Comparison of ENCODE assay signal across 8 mouse cellular contexts in the genomic region with DNA sequence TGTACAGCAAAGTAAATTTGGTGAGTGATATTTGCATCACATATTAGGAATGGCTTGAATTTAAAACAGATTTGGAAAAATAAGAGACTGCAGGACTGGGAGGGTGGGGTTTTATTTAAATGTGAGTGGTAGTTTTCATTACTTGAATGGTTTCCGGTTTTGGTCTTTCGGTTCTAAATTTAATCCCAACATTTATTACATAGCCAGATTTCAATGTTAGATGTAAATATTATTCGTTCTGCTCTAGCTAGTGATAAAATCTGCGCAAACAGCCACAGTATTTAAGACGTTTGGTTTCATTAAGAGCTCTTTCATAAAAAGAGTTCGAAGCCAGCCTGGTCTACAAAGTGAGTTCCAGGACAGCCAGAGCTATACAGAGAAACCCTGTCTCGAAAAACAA. TPM values are rescaled to one million over a fixed set of nuclear protein-coding genes. Genes with fewer than 3 reads are reported as not detected.
A peak's percentile ranks its signal among the peaks of the same experiment; 100 is the strongest.
DNase-seq lines count a peak whose midpoint lies in the region; ATAC-seq and TF ChIP-seq lines count a peak whose summit lies in the region.

No protein-coding gene starts in this region.

- DNase-seq in lung, embryonic 14.5 days: no peak
- no peak for DNase-seq in lung, adult 2 months
- DNase-seq in embryo, embryonic 9.5 days (ENCODE audit: extremely low spot score): no peak
- DNase-seq in cerebellum, adult 9-11 months: no peak

- no peak for TF ChIP-seq POLR2A in lung, adult 2 months (IDR thresholded peaks at IDR 0.05; ENCODE audit: borderline replicate concordance, extremely low read depth, low read depth, low read length)

- no peaks in the 10 kb centered on the region for H3K9me3 ChIP-seq in erythroblast, embryonic 14.5 days (ENCODE audit: control insufficient read depth, low read length)
- no peaks in the 10 kb centered on the region for H3K9me3 ChIP-seq in lung, embryonic 14.5 days (ENCODE audit: low read depth, low read length)
- no peaks in the 10 kb centered on the region for H3K9me3 ChIP-seq in limb, embryonic 15.5 days
- no peaks in the 10 kb centered on the region for H3K9me3 ChIP-seq in neural tube, embryonic 15.5 days (replicated peaks)

- H3K27ac ChIP-seq in lung, embryonic 14.5 days (ENCODE audit: low read depth): no peak overlapping the region
- H3K27ac ChIP-seq in limb, embryonic 15.5 days: no peak overlapping the region
- H3K27ac ChIP-seq in neural tube, embryonic 15.5 days (replicated peaks): no peak overlapping the region

- H3K36me3 ChIP-seq in erythroblast, embryonic 14.5 days (ENCODE audit: control insufficient read depth): peaks cover 6% of the 10 kb centered on the region
- no peaks in the 10 kb centered on the region for H3K36me3 ChIP-seq in lung, embryonic 14.5 days (ENCODE audit: insufficient read depth)
- H3K36me3 ChIP-seq in limb, embryonic 15.5 days: 0 out of 2 replicates have a peak, but pooled peaks cover under 1% of the 10 kb centered on the region
- H3K36me3 ChIP-seq in neural tube, embryonic 15.5 days: no peaks in the 10 kb centered on the region

- peaks cover 33% of the 10 kb centered on the region for H3K4me1 ChIP-seq in erythroblast, embryonic 14.5 days (ENCODE audit: control insufficient read depth)
- 0 out of 2 replicates have a peak, but pooled peaks cover 6% of the 10 kb centered on the region for H3K4me1 ChIP-seq in lung, embryonic 14.5 days (ENCODE audit: insufficient read depth)
- H3K4me1 ChIP-seq in lung, adult 2 months (ENCODE audit: control insufficient read depth, insufficient read depth, low read length): peaks cover 12% of the 10 kb centered on the region
- H3K4me1 ChIP-seq in limb, embryonic 15.5 days: peaks cover 5% of the 10 kb centered on the region; the same call in 1 of the 2 replicates
- H3K4me1 ChIP-seq in neural tube, embryonic 15.5 days: peaks cover 5% of the 10 kb centered on the region

- no peaks in the 10 kb centered on the region for H3K27me3 ChIP-seq in erythroblast, embryonic 14.5 days (ENCODE audit: control insufficient read depth)
- no peaks in the 10 kb centered on the region for H3K27me3 ChIP-seq in lung, embryonic 14.5 days (ENCODE audit: insufficient read depth, low read length)
- no peaks in the 10 kb centered on the region for H3K27me3 ChIP-seq in limb, embryonic 15.5 days
- no peaks in the 10 kb centered on the region for H3K27me3 ChIP-seq in neural tube, embryonic 15.5 days (replicated peaks)

- no peak overlapping the region for H3K9ac ChIP-seq in lung, embryonic 14.5 days
- H3K9ac ChIP-seq in limb, embryonic 15.5 days: no peak overlapping the region
- no peak overlapping the region for H3K9ac ChIP-seq in neural tube, embryonic 15.5 days (replicated peaks)

- H3K4me3 ChIP-seq in erythroblast, embryonic 14.5 days (replicated peaks): peak overlapping the region; percentile 91
- peak overlapping the region; percentile 95 for H3K4me3 ChIP-seq in lung, embryonic 14.5 days (ENCODE audit: low read depth, low read length)
- H3K4me3 ChIP-seq in lung, adult 2 months (replicated peaks; ENCODE audit: extremely low read depth, low read depth, low read length): no peak overlapping the region
- 0 out of 2 replicates have a peak overlapping the region, but pooled peaks have one; percentile 85 for H3K4me3 ChIP-seq in limb, embryonic 15.5 days
- no peak overlapping the region for H3K4me3 ChIP-seq in neural tube, embryonic 15.5 days (replicated peaks)

- WGBS in lung, embryonic 14.5 days: 50% methylated on average over 7 of the region's 7 CpGs
- WGBS in lung, adult 2 months: 42% methylated on average over 7 of the region's 7 CpGs
- 53% methylated on average over 7 of the region's 7 CpGs for WGBS in limb, embryonic 15.5 days
- WGBS in neural tube, embryonic 15.5 days: 73% methylated on average over 7 of the region's 7 CpGs

- TF ChIP-seq CTCF in lung, embryonic 14.5 days (IDR thresholded peaks at IDR 0.05; ENCODE audit: low read depth): no peak
- TF ChIP-seq CTCF in lung, adult 2 months (IDR thresholded peaks at IDR 0.05; ENCODE audit: insufficient read depth, low read length): no peak

- ATAC-seq in erythroblast, adult 5-6 weeks (replicated peaks; ENCODE audit: low FRiP score, poor library complexity, severe bottlenecking): no peak
- no peak for ATAC-seq in lung, embryonic 14.5 days (ENCODE audit: insufficient read depth)
- ATAC-seq in limb, embryonic 15.5 days (ENCODE audit: insufficient number of reproducible peaks, low FRiP score, low TSS enrichment, low read depth): no peak
- ATAC-seq in neural tube, embryonic 15.5 days (ENCODE audit: low FRiP score): no peak

- peak overlapping the region; percentile 80 for H3K4me2 ChIP-seq in lung, embryonic 14.5 days
- H3K4me2 ChIP-seq in limb, embryonic 15.5 days: peak overlapping the region; percentile 76
- peak overlapping the region; percentile 68 for H3K4me2 ChIP-seq in neural tube, embryonic 15.5 days

RNA-seq across cellular contexts. Expression of gene Lrch3, which starts 0.7 kb away (rescaled TPM):
- polyA plus RNA-seq in erythroblast, embryonic 14.5 days (2012): 0.08 and 0.14 TPM in 2 replicates
- 9.8 and 10.2 TPM in 2 replicates for total RNA-seq in erythroblast, adult 5-6 weeks (2015; ENCODE audit: low replicate concordance)
- total RNA-seq in erythroblast, adult 5-6 weeks (2017; ENCODE audit: low replicate concordance): 7.4 and 18.0 TPM in 2 replicates
- 26.6 and 26.9 TPM in 2 replicates for polyA plus RNA-seq in lung, embryonic 14.5 days (2014; fragmentation: Nextera tagmentation; extraction: Ambion mirVana)
- 28.7 and 40.3 TPM in 2 replicates for polyA plus RNA-seq in lung, adult 2 months (2012; rRNA removed)
- polyA plus RNA-seq in limb, embryonic 15.5 days (2015; fragmentation: Nextera tagmentation; extraction: Ambion mirVana): 23.1 TPM in 2 replicates
- polyA plus RNA-seq in neural tube, embryonic 15.5 days (2015; fragmentation: Nextera tagmentation; extraction: Ambion mirVana): 31.8 and 36.2 TPM in 2 replicates

RNA-seq across cellular contexts. Expression of gene Rubcn, which starts 35.6 kb away (rescaled TPM):
- 0.15 and 0.30 TPM in 2 replicates for polyA plus RNA-seq in erythroblast, embryonic 14.5 days (2012)
- total RNA-seq in erythroblast, adult 5-6 weeks (2015; ENCODE audit: low replicate concordance): 2.9 and 7.7 TPM in 2 replicates
- total RNA-seq in erythroblast, adult 5-6 weeks (2017; ENCODE audit: low replicate concordance): 2.5 and 5.3 TPM in 2 replicates
- polyA plus RNA-seq in lung, embryonic 14.5 days (2014; fragmentation: Nextera tagmentation; extraction: Ambion mirVana): 18.2 and 18.6 TPM in 2 replicates
- polyA plus RNA-seq in lung, adult 2 months (2012; rRNA removed): 34.3 and 47.6 TPM in 2 replicates
- polyA plus RNA-seq in limb, embryonic 15.5 days (2015; fragmentation: Nextera tagmentation; extraction: Ambion mirVana): 22.7 and 24.2 TPM in 2 replicates
- 31.2 and 31.9 TPM in 2 replicates for polyA plus RNA-seq in neural tube, embryonic 15.5 days (2015; fragmentation: Nextera tagmentation; extraction: Ambion mirVana)

RNA-seq across cellular contexts. Expression of gene Fyttd1, which starts 35.9 kb away (rescaled TPM):
- polyA plus RNA-seq in erythroblast, embryonic 14.5 days (2012): 0.23 and 1.6 TPM in 2 replicates
- total RNA-seq in erythroblast, adult 5-6 weeks (2015; ENCODE audit: low replicate concordance): 5.6 and 6.0 TPM in 2 replicates
- 9.5 and 11.8 TPM in 2 replicates for total RNA-seq in erythroblast, adult 5-6 weeks (2017; ENCODE audit: low replicate concordance)
- 133 and 134 TPM in 2 replicates for polyA plus RNA-seq in lung, embryonic 14.5 days (2014; fragmentation: Nextera tagmentation; extraction: Ambion mirVana)
- polyA plus RNA-seq in lung, adult 2 months (2012; rRNA removed): 8.4 and 8.9 TPM in 2 replicates
- 102 TPM in 2 replicates for polyA plus RNA-seq in limb, embryonic 15.5 days (2015; fragmentation: Nextera tagmentation; extraction: Ambion mirVana)
- polyA plus RNA-seq in neural tube, embryonic 15.5 days (2015; fragmentation: Nextera tagmentation; extraction: Ambion mirVana): 102 and 111 TPM in 2 replicates

Comparison
In these comparisons a context has a peak if more than half of its experiments do, and no peak if none do; other contexts are left out.
1. H3K4me3 ChIP-seq: peak in erythroblast, embryonic 14.5 days (single experiment), lung, embryonic 14.5 days (single experiment) and limb, embryonic 15.5 days (single experiment); none in lung, adult 2 months (single experiment) and neural tube, embryonic 15.5 days (single experiment).
2. RNA of gene Fyttd1, which starts 35.9 kb away (polyA plus RNA-seq): 133 to 134 TPM in lung, embryonic 14.5 days, 102 to 111 TPM in neural tube, embryonic 15.5 days and 102 TPM in limb, embryonic 15.5 days; 8.4 to 8.9 TPM in lung, adult 2 months and 0.23 to 1.6 TPM in erythroblast, embryonic 14.5 days; every median in the first group is over 10 times any median in the second.
3. RNA of gene Lrch3, which starts 0.7 kb away (polyA plus RNA-seq): 28.7 to 40.3 TPM in lung, adult 2 months, 31.8 to 36.2 TPM in neural tube, embryonic 15.5 days, 26.6 to 26.9 TPM in lung, embryonic 14.5 days and 23.1 TPM in limb, embryonic 15.5 days; 0.08 to 0.14 TPM in erythroblast, embryonic 14.5 days; every median in the first group is over 10 times any median in the second.
4. RNA of gene Rubcn, which starts 35.6 kb away (polyA plus RNA-seq): 34.3 to 47.6 TPM in lung, adult 2 months, 31.2 to 31.9 TPM in neural tube, embryonic 15.5 days, 22.7 to 24.2 TPM in limb, embryonic 15.5 days and 18.2 to 18.6 TPM in lung, embryonic 14.5 days; 0.15 to 0.30 TPM in erythroblast, embryonic 14.5 days; every median in the first group is over 10 times any median in the second.
5. Peak in every context shown above with its lines, with median percentiles within 50 percentile points of each other: H3K4me2 ChIP-seq.